Mouse (Mus musculus) heart, postnatal 4 days (tissue): ENCODE data around the gene Hnf4a. TPM values are rescaled to one million over a fixed set of nuclear protein-coding genes. Genes with fewer than 3 reads are reported as not detected.

ENCODE experiments used
- total RNA-seq, 2 experiments: library from RNA; stranded (reverse); gene quantifications; 2 replicates each; pipeline ENCODE4 v1.2.3; 2021

Gene Hnf4a
- total RNA-seq, 2 experiments from 2014 or later, result not detected

Other genes with a start within 250 kb of the Hnf4a start
- 100 to 1,000 TPM; 366 to 416 TPM for gene Jph2, start 108.8 kb upstream of the Hnf4a start, total RNA-seq
- gene Oser1, start 82.1 kb upstream of the Hnf4a start, total RNA-seq, result 10 to 100 TPM; 21.6 to 24.2 TPM
- gene Gdap1l1, start 68.3 kb upstream of the Hnf4a start, total RNA-seq, result not detected
- gene Fitm2, start 34.2 kb upstream of the Hnf4a start, total RNA-seq, result 10 to 100 TPM; 27.8 to 28.1 TPM
- gene R3hdml, start 14.5 kb upstream of the Hnf4a start, total RNA-seq, result not detected
- 10 to 100 TPM; 13.1 to 14.0 TPM for gene Ttpal, start 95.5 kb downstream of the Hnf4a start, total RNA-seq
- gene Serinc3, start 138.3 kb downstream of the Hnf4a start, total RNA-seq, result 100 to 1,000 TPM; 239 to 253 TPM
- gene Pkig, start 151.6 kb downstream of the Hnf4a start, total RNA-seq, result 100 to 1,000 TPM; 204 to 207 TPM
- 1 to 10 TPM; 1.8 to 2.4 TPM for gene Ada, start 243.4 kb downstream of the Hnf4a start, total RNA-seq